Mouse (Mus musculus): Measurements from ENCODE around the gene Camta1. TPM values are rescaled to one million over a fixed set of nuclear protein-coding genes. Genes with fewer than 3 reads are reported as not detected.

The Camta1 gene
- total RNA-seq, 1 experiment from 2014 or later: 37.3 TPM

DNA sequence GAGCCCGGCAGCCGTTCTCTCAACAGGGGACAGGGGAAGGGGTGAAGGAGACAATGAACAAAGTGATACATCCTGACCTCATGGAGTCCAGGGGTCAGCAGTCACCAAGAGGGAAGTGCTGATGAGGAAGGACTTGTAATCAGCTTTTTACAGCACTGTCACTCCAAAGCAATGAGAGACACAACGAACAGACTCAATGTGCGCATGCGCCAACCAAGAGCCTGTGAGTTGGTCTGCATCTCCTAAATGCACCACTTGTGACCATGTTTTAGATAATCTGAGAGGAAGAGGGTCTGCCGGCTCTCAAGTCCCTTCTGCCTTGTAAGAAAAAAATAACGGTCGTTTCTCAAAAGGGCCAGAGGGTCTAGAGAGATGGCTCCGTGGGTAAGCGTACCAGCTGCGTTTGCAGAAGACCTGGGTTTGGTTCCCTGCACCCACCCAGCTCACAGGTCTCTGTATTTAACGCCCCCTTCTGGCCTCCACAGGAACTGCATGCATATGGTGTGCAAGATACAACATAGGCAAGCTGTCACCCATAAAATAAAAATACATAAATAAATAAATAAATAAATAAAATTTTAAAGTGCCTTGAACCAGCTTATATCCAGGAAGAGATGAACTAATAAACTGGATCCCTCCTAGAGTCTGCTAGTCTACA is 178.7 kb downstream of the Camta1 start:
- DNase-seq: no peak

- DNase-seq: no peak
Measured at GRCm38 (mm10) chr4:151672452-151672851, 189.2 kb downstream of the Camta1 start.

DNA sequence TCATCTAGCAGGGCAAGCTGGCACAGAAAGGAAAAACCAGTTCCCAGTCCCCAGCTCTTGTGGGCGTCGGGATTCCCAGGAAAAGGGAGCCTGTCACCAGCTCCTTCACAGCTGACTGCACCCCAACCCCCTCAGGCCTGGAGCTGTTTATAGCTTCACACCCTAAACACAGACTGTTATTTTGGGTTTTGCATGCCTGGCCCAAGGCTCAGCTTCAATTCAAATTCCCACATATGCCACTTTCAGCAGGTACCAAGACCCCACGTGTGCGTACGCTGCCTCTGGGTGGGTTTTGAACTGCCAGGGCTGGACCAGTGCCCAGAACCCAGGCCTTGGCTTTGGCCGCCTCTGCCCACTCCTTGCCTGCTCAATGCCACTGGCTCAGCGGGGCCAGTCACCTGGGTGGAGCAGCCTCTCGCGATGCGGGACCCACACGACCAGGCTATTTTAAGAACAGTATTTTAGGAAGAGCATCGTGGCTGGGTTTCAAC is 195.2 kb downstream of the Camta1 start:
- peak; percentile 26 for DNase-seq

DNA sequence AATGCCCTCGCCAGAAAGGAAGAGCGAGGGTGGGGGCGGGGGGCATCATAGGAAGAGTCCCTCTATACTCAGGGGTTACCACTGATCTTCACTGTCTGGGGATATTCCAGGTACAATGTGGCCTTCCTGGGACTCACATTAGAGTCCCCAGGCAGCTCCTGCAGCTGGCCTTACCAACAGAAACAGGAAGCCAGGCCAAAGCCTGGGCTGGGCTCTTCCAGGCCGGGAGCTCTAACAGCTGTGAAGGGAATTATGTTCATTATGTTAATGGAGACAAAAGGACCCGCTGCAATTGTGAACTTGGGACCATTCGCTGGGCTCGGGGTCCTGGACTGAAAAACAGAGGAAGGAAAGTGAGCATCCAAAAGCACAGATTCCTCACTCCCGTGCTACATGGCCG is 200.2 kb downstream of the Camta1 start:
- DNase-seq: no peak

GRCm38 (mm10) chr4:151656427-151656826 is 205.2 kb downstream of the Camta1 start:
- DNase-seq: no peak

GRCm38 (mm10) chr4:151655637-151656385 is 205.9 kb downstream of the Camta1 start:
- no peak for DNase-seq

DNA sequence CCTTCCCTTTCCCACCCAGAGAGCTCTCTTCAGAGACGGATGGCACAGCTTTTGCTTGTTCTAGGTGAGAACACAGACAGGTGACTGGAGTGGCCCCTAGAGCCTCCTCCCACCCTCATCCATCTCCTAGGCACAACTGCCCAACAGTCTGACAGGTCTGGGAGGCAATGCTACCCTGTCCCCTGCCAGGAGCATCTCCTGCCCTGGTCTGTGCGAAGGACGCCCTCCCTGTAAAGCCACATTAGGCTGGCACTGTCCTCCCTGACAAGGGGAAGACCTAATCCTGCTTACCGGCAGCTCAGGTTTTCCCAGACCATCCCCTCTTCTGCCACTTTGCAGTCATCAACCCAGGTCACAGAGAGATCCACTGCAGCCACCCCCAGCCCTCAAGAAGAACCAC is 206.4 kb downstream of the Camta1 start:
- DNase-seq: no peak

- DNase-seq: no peak
Measured at GRCm38 (mm10) chr4:151642418-151642817, 219.3 kb downstream of the Camta1 start.

GRCm38 (mm10) chr4:151640971-151641370 is 220.7 kb downstream of the Camta1 start:
- DNase-seq: no peak

- DNase-seq: no peak
Measured at GRCm38 (mm10) chr4:151638941-151639340, 222.7 kb downstream of the Camta1 start.

GRCm38 (mm10) chr4:151637348-151637747 is 224.3 kb downstream of the Camta1 start:
- DNase-seq: no peak

GRCm38 (mm10) chr4:151634771-151635170 is 226.9 kb downstream of the Camta1 start:
- DNase-seq: no peak

GRCm38 (mm10) chr4:151633795-151634194 is 227.9 kb downstream of the Camta1 start:
- no peak for DNase-seq

- DNase-seq: no peak
Measured at GRCm38 (mm10) chr4:151632321-151632720, 229.4 kb downstream of the Camta1 start.

DNA sequence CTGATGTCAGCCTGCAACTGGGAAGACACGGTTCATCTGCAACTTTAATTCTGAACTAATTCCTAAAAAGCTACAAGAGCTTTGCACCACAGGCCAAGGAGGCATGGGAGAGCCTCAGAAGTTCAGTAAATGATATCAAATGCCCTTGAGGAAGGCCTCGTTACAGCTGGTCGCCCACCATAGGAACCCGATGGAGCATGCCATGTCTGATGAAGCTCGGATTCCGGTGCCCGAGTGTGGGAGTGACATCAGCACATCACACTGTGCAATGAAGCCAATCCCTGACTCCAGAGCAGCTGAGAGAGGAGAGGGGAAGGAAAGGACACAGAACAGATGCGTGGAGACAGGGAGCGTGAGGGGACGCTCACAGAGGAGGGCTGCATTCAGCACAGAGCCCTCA is 231.0 kb downstream of the Camta1 start:
- no peak for DNase-seq

DNA sequence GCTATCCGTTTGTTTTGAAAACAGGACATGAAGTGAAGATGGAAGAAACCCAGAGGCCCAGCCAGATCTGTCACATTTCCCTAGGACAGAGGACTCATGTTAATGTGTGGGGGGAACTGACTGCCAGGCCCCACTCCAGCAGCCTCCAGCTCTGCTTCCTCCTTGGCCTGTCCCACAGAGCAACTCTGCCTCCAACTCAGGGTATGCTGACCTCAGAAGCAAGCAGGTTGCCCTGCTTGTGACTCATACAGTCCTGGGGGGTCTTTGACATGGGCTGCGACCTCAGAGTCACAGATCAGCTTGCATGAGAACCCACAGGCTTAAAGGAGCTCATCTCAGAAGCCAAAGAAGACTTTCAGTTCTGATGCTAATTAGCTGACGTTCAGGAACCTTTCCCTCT is 231.4 kb downstream of the Camta1 start:
- no peak for DNase-seq

DNA sequence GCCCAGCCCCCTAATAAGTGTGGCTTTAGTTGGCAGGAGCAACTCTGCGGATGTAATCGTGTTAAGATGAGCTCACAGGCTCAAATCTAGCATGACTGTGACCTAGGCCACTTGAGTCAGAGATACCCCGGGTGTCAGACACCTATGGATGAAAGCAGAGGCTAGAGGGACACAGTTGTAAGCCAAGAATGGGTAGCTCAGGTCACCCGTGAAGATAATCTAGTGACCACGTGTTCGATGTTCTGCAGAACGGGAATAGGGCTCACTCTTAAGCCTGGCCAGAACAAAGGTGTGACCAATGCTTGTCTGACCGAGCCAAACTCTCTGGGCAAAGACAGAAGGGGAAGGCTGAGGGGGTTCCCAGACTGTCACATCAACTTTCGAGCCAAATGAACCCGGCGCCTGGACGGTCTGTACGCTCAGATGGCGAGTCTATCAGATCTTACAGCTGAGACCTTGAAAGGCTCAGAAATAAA is 242.1 kb downstream of the Camta1 start:
- no peak for DNase-seq

- no peak for DNase-seq
Measured at GRCm38 (mm10) chr4:151618420-151619310, 243.0 kb downstream of the Camta1 start.

DNA sequence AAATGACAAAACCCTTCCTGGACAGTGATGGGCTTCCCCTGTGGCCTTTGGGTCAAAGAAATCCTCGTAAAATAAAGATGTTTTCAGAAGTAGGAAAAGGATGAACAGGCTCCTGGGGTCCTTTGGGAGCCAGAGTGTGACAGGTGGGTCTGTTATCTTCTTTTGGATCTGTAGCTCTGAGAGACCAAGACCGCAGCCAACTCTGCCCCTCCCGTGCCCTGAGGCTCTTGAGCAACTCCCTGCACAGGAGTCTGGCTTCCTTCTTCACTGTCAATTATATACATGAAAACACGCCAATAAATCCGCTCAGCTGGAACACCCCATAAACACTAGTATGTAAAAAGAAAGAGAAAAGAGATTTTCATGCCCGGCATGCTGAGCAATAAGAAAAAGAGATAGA is 250.1 kb downstream of the Camta1 start:
- DNase-seq: no peak

DNA sequence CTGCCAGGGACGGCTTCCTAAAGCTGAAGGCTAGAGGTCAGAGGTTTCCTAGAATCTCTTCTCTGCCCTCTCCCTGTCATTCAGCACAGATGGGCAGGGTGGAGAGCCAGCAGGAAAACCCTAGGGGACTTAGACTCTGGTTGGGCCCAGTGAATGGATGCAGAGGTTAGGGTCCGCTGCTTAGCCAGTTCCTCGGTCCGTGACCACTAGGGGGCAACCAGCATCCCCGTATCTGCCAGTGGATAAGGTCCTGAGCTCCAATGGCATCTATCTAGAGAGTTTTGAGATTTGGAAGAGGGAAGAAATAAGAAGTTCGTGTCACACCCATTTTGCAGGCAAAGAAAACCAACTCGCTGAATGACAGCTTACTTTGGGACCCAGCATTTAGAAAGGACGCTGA is 251.4 kb downstream of the Camta1 start:
- DNase-seq: peak; percentile 68

DNA sequence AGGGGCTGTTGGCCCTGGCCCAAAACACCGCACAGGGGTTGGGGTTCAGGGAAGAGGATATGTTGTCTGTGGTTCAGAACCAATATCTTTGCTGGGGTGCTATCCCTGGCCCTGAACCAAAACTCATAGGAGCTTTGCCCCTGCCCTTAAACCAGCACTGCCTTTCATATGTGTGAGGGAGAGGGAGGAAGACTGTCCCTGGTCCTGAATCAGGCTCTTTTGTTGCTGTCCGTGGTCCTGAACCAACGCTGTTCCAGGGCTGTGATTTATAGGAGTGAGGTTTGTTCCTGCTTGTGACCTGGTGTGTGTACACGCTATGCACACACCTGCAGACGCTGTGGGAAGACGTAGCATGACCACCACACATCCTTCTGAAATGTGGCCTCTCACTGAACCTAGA is 256.8 kb downstream of the Camta1 start:
- DNase-seq: peak; percentile 45

DNA sequence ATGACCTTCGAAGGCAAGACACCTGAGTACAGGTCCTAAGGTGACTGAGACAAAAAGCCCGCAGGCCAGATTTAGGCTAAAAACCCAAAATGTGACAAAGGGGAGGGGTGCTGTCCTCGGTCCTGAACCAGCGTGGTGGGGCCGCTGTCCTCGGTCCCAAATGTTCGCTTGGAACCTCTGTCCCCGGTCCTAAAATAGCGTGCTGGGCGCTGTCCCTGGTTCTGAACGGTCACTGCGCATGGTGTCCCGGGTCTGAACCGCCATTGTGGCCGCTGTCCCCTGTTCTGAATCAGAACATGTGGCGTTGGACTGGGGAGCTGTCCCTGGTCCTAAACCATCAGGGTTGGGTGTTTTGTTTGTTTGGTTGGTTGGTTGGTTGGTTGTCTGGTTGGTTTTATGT is 257.2 kb downstream of the Camta1 start:
- peak; percentile 86 for DNase-seq

GRCm38 (mm10) chr4:151603586-151603985 is 258.1 kb downstream of the Camta1 start:
- DNase-seq: no peak
